Mouse (Mus musculus): ENCODE measurements around the gene Irf2bpl. TPM values are rescaled to one million over a fixed set of nuclear protein-coding genes. Genes with fewer than 3 reads are reported as not detected.

Gene Irf2bpl
- polyA plus RNA-seq, 1 experiment from 2014 or later: 25.4 TPM

GRCm38 (mm10) chr12:86836431-86837047, 48.1 kb downstream of the Irf2bpl start:
- peak overlapping the region; percentile 49 for H3K9ac ChIP-seq (ENCODE audit: low read length)
- H3K4me2 ChIP-seq (ENCODE audit: low read depth, low read length): peak overlapping the region; percentile 62
- peak; percentile 66 for ATAC-seq (replicated peaks; ENCODE audit: extremely low read depth, insufficient read depth, low FRiP score)
- H3K9me3 ChIP-seq (replicated peaks; ENCODE audit: control insufficient read depth, low read length): no peaks in the 10 kb centered on the region
- no peaks in the 10 kb centered on the region for H3K27me3 ChIP-seq (ENCODE audit: control insufficient read depth, insufficient read depth, low read length)
- no peaks in the 10 kb centered on the region for H3K36me3 ChIP-seq (ENCODE audit: control insufficient read depth, insufficient read depth)
- peak overlapping the region; percentile 92 for H3K27ac ChIP-seq (ENCODE audit: low read length)
- WGBS: 9% methylated on average over 23 of the region's 23 CpGs
- H3K4me1 ChIP-seq (ENCODE audit: control insufficient read depth, insufficient read depth, low read length): peaks cover 53% of the 10 kb centered on the region
- H3K4me3 ChIP-seq (ENCODE audit: low read length): peak overlapping the region; percentile 33

- Histone ChIP-seq H3K27ac (ENCODE audit: low read length) (peak overlapping the region; percentile 92), H3K4me1 (ENCODE audit: control insufficient read depth, insufficient read depth, low read length) (peaks cover 58% of the 10 kb centered on the region), H3K9me3 (replicated peaks; ENCODE audit: control insufficient read depth, low read length) (no peaks in the 10 kb centered on the region), H3K4me2 (ENCODE audit: low read depth, low read length) (no peak overlapping the region; the same call in 1 of the 2 replicates), H3K27me3 (ENCODE audit: control insufficient read depth, insufficient read depth, low read length) (no peaks in the 10 kb centered on the region), H3K4me3 (ENCODE audit: low read length) (no peak overlapping the region), H3K9ac (ENCODE audit: low read length) (no peak overlapping the region; the same call in 1 of the 2 replicates), H3K36me3 (ENCODE audit: control insufficient read depth, insufficient read depth) (no peaks in the 10 kb centered on the region)
- 67% methylated on average over 3 of the region's 3 CpGs for WGBS
- no peak for ATAC-seq (replicated peaks; ENCODE audit: extremely low read depth, insufficient read depth, low FRiP score)
Measured at GRCm38 (mm10) chr12:86835899-86836298, 48.7 kb downstream of the Irf2bpl start.

GRCm38 (mm10) chr12:86834416-86834772, 50.2 kb downstream of the Irf2bpl start:
- no peaks in the 10 kb centered on the region for H3K36me3 ChIP-seq (ENCODE audit: control insufficient read depth, insufficient read depth)
- no peaks in the 10 kb centered on the region for H3K27me3 ChIP-seq (ENCODE audit: control insufficient read depth, insufficient read depth, low read length)
- peaks cover 69% of the 10 kb centered on the region for H3K4me1 ChIP-seq (ENCODE audit: control insufficient read depth, insufficient read depth, low read length)
- no peak for ATAC-seq (replicated peaks; ENCODE audit: extremely low read depth, insufficient read depth, low FRiP score)
- no peak overlapping the region for H3K4me3 ChIP-seq (ENCODE audit: low read length)
- peak overlapping the region; percentile 97 for H3K27ac ChIP-seq (ENCODE audit: low read length)
- H3K4me2 ChIP-seq (ENCODE audit: low read depth, low read length): no peak overlapping the region
- peak overlapping the region; percentile 35; the same call in 1 of the 2 replicates for H3K9ac ChIP-seq (ENCODE audit: low read length)
- 42% methylated on average over 3 of the region's 3 CpGs for WGBS
- H3K9me3 ChIP-seq (replicated peaks; ENCODE audit: control insufficient read depth, low read length): no peaks in the 10 kb centered on the region

GRCm38 (mm10) chr12:86833711-86834415, 50.7 kb downstream of the Irf2bpl start:
- peak overlapping the region; percentile 74 for H3K9ac ChIP-seq (ENCODE audit: low read length)
- H3K4me2 ChIP-seq (ENCODE audit: low read depth, low read length): peak overlapping the region; percentile 31
- H3K9me3 ChIP-seq (replicated peaks; ENCODE audit: control insufficient read depth, low read length): no peaks in the 10 kb centered on the region
- H3K36me3 ChIP-seq (ENCODE audit: control insufficient read depth, insufficient read depth): no peaks in the 10 kb centered on the region
- 17% methylated on average over 6 of the region's 6 CpGs for WGBS
- H3K4me3 ChIP-seq (ENCODE audit: low read length): no peak overlapping the region
- peak; percentile 78 for ATAC-seq (replicated peaks; ENCODE audit: extremely low read depth, insufficient read depth, low FRiP score)
- H3K27ac ChIP-seq (ENCODE audit: low read length): peak overlapping the region; percentile 97
- peaks cover 70% of the 10 kb centered on the region for H3K4me1 ChIP-seq (ENCODE audit: control insufficient read depth, insufficient read depth, low read length)
- H3K27me3 ChIP-seq (ENCODE audit: control insufficient read depth, insufficient read depth, low read length): no peaks in the 10 kb centered on the region

GRCm38 (mm10) chr12:86832551-86833182, 51.9 kb downstream of the Irf2bpl start:
- no peaks in the 10 kb centered on the region for H3K9me3 ChIP-seq (replicated peaks; ENCODE audit: control insufficient read depth, low read length)
- H3K4me3 ChIP-seq (ENCODE audit: low read length): no peak overlapping the region
- H3K9ac ChIP-seq (ENCODE audit: low read length): peak overlapping the region; percentile 74
- H3K27me3 ChIP-seq (ENCODE audit: control insufficient read depth, insufficient read depth, low read length): no peaks in the 10 kb centered on the region
- 30% methylated on average over 11 of the region's 11 CpGs for WGBS
- H3K36me3 ChIP-seq (ENCODE audit: control insufficient read depth, insufficient read depth): no peaks in the 10 kb centered on the region
- peak overlapping the region; percentile 57; the same call in 1 of the 2 replicates for H3K4me2 ChIP-seq (ENCODE audit: low read depth, low read length)
- H3K4me1 ChIP-seq (ENCODE audit: control insufficient read depth, insufficient read depth, low read length): peaks cover 60% of the 10 kb centered on the region
- peak overlapping the region; percentile 97 for H3K27ac ChIP-seq (ENCODE audit: low read length)
- ATAC-seq (replicated peaks; ENCODE audit: extremely low read depth, insufficient read depth, low FRiP score): no peak

GRCm38 (mm10) chr12:86831591-86832550, 52.7 kb downstream of the Irf2bpl start:
- Histone ChIP-seq H3K27ac (ENCODE audit: low read length) (peak overlapping the region; percentile 97), H3K4me1 (ENCODE audit: control insufficient read depth, insufficient read depth, low read length) (peaks cover 67% of the 10 kb centered on the region), H3K4me3 (ENCODE audit: low read length) (no peak overlapping the region; the same call in 1 of the 2 replicates), H3K9ac (ENCODE audit: low read length) (peak overlapping the region; percentile 74), H3K9me3 (replicated peaks; ENCODE audit: control insufficient read depth, low read length) (no peaks in the 10 kb centered on the region), H3K27me3 (ENCODE audit: control insufficient read depth, insufficient read depth, low read length) (no peaks in the 10 kb centered on the region), H3K4me2 (ENCODE audit: low read depth, low read length) (peak overlapping the region; percentile 57), H3K36me3 (ENCODE audit: control insufficient read depth, insufficient read depth) (no peaks in the 10 kb centered on the region)
- 23% methylated on average over 32 of the region's 32 CpGs for WGBS
- ATAC-seq (replicated peaks; ENCODE audit: extremely low read depth, insufficient read depth, low FRiP score): peak; percentile 1; the same call in 1 of the 2 replicates

Other genes starting within 250 kb of the Irf2bpl start
- gene Vash1, start 206.1 kb downstream of the Irf2bpl start, polyA plus RNA-seq (2015; fragmentation: Nextera tagmentation; extraction: Ambion mirVana): 8.9 and 11.0 TPM in 2 replicates
- gene Angel1, start 158.3 kb downstream of the Irf2bpl start, polyA plus RNA-seq (2015; fragmentation: Nextera tagmentation; extraction: Ambion mirVana): 7.9 and 9.4 TPM in 2 replicates
- gene Lrrc74a, start 150.4 kb downstream of the Irf2bpl start, polyA plus RNA-seq (2015; fragmentation: Nextera tagmentation; extraction: Ambion mirVana): not detected in 2 replicates
- 25.1 and 25.9 TPM in 2 replicates for gene Cipc, start 62.2 kb upstream of the Irf2bpl start, polyA plus RNA-seq (2015; fragmentation: Nextera tagmentation; extraction: Ambion mirVana)
- 0.07 TPM in 2 replicates for gene Zdhhc22, start 105.6 kb upstream of the Irf2bpl start, polyA plus RNA-seq (2015; fragmentation: Nextera tagmentation; extraction: Ambion mirVana)
- 0.11 TPM in 1 of 2 replicates, not detected in the other for gene Tmem63c, start 136.5 kb upstream of the Irf2bpl start, polyA plus RNA-seq (2015; fragmentation: Nextera tagmentation; extraction: Ambion mirVana)
- 0.50 TPM in 1 of 2 replicates, not detected in the other for gene Ngb, start 217.7 kb upstream of the Irf2bpl start, polyA plus RNA-seq (2015; fragmentation: Nextera tagmentation; extraction: Ambion mirVana)

Data from heart, embryonic 16.5 days (tissue).